Mouse (Mus musculus) embryonic fibroblast, embryonic 13.5 days (primary cell): ENCODE measurements around the gene Lyve1.

Source experiments
- CTCF ChIP-seq: IDR thresholded peaks from 2 replicates; pipeline ENCODE4 v1.5.1; 2011; ENCODE audit warnings: mild to moderate bottlenecking, control low read depth, low read length, moderate library complexity, borderline replicate concordance; ENCODE audit not compliant: insufficient read depth
- POLR2A ChIP-seq: IDR thresholded peaks from 2 replicates; pipeline ENCODE4 v1.6.1; 2011; ENCODE audit warnings: low read depth, mild to moderate bottlenecking, control low read depth, low read length, moderate library complexity

- TF ChIP-seq POLR2A (no peak), CTCF (no peak)
Measured at GRCm38 (mm10) chr7:110854927-110855546, 8.0 kb downstream of the Lyve1 start.
